Mouse (Mus musculus): ENCODE measurements around the gene Mboat2. TPM values are rescaled to one million over a fixed set of nuclear protein-coding genes. Genes with fewer than 3 reads are reported as not detected.

Mboat2 gene
- total and polyA plus RNA-seq, 3 experiments = 3.8 to 12.3 (median 8.4) TPM

DNA sequence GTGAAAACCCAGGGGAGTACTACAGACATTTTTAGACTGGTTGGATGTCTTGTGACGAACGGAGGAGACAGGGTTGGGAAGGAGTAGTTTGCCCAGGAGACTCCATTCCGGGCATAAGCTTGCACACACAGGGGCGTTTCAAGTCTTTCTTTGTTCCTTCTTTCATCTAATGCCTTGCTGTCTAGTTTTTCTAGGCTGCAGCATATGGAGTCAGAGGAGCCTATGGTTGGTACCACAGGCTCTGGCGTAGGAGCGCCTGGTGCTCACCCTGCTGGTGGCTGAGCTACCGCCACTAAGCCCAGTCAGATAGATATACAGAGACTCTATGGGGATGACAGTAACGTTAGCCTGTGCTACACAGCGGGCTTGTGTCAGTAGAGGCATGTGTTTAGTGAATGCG lies 42.0 kb downstream of the Mboat2 start:
- Histone ChIP-seq H3K4me1 (ENCODE audit: control insufficient read depth, insufficient read depth, low read length) (no peaks in the 10 kb centered on the region), H3K27ac (no peak overlapping the region), H3K4me3 (no peak overlapping the region), H3K9ac (ENCODE audit: low read depth, low read length) (no peak overlapping the region), H3K36me3 (ENCODE audit: control insufficient read depth, insufficient read depth, low read length) (no peaks in the 10 kb centered on the region), H3K79me2 (replicated peaks; ENCODE audit: control insufficient read depth, insufficient read depth, low read length) (peaks cover 2% of the 10 kb centered on the region; the same call in 1 of the 2 replicates), H3K27me3 (ENCODE audit: control insufficient read depth, insufficient read depth, low read length) (no peaks in the 10 kb centered on the region)
- TF ChIP-seq POLR2A (IDR thresholded peaks at IDR 0.05; ENCODE audit: insufficient read depth, low read depth, low read length) = no peak
- TF ChIP-seq EP300 (IDR thresholded peaks at IDR 0.05; ENCODE audit: insufficient read depth, low read depth, low read length) = no peak
- TF ChIP-seq CTCF (IDR thresholded peaks at IDR 0.05) = no peak
- no peak for DNase-seq
- 90% methylated on average over 10 of the region's 10 CpGs for WGBS
- intact Hi-C loops (cut with DNase I) = no loop called here

DNA sequence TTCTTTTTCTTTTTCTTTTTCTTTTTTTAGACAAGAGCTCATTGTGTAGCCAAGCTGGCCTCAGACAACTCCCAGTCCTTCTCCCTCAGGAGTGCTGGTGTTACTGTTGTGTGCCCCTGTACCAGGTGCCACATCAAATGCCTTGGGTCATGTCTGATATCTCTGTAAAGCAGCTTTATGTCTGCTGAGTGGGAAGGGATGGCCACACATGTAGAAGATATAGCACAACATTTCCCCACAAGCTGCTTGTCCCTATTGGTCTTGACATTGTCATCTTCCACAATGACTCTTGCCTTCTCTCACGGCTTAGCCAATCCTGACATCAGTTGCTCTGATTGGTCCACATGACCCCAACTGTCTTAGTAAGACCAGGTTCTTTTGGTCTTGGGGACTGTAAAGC lies 45.2 kb downstream of the Mboat2 start:
- 87% methylated on average over 1 of the region's 1 CpGs for WGBS

GRCm38 (mm10) chr12:24877231-24877630 lies 46.6 kb downstream of the Mboat2 start:
- Histone ChIP-seq H3K27me3 (ENCODE audit: control insufficient read depth, insufficient read depth, low read length) (no peaks in the 10 kb centered on the region), H3K4me3 (no peak overlapping the region), H3K79me2 (replicated peaks; ENCODE audit: control insufficient read depth, insufficient read depth, low read length) (no peaks in the 10 kb centered on the region; the same call in 1 of the 2 replicates), H3K27ac (no peak overlapping the region), H3K4me1 (ENCODE audit: control insufficient read depth, insufficient read depth, low read length) (no peaks in the 10 kb centered on the region), H3K9ac (ENCODE audit: low read depth, low read length) (no peak overlapping the region), H3K36me3 (ENCODE audit: control insufficient read depth, insufficient read depth, low read length) (no peaks in the 10 kb centered on the region)
- no peak for DNase-seq
- 60% methylated on average over 7 of the region's 7 CpGs for WGBS
- intact Hi-C loops (cut with DNase I) = no loop called here
- TF ChIP-seq CTCF (IDR thresholded peaks at IDR 0.05) (no peak), POLR2A (IDR thresholded peaks at IDR 0.05; ENCODE audit: insufficient read depth, low read depth, low read length) (no peak), EP300 (IDR thresholded peaks at IDR 0.05; ENCODE audit: insufficient read depth, low read depth, low read length) (no peak)

More for the DNA sequence above, 45.2 kb downstream of the Mboat2 start:
- no peaks in the 10 kb centered on the region for H3K27me3 ChIP-seq (ENCODE audit: control insufficient read depth, insufficient read depth, low read length)
- TF ChIP-seq CTCF (IDR thresholded peaks at IDR 0.05) = no peak
- TF ChIP-seq POLR2A (IDR thresholded peaks at IDR 0.05; ENCODE audit: insufficient read depth, low read depth, low read length) = no peak
- no peak for TF ChIP-seq EP300 (IDR thresholded peaks at IDR 0.05; ENCODE audit: insufficient read depth, low read depth, low read length)
- no peaks in the 10 kb centered on the region for H3K4me1 ChIP-seq (ENCODE audit: control insufficient read depth, insufficient read depth, low read length)
- H3K9ac ChIP-seq (ENCODE audit: low read depth, low read length) = no peak overlapping the region
- no peaks in the 10 kb centered on the region; the same call in 1 of the 2 replicates for H3K79me2 ChIP-seq (replicated peaks; ENCODE audit: control insufficient read depth, insufficient read depth, low read length)
- intact Hi-C loops (cut with DNase I) = no loop called here
- no peak for DNase-seq
- no peak overlapping the region for H3K4me3 ChIP-seq
- H3K27ac ChIP-seq = no peak overlapping the region
- H3K36me3 ChIP-seq (ENCODE audit: control insufficient read depth, insufficient read depth, low read length) = no peaks in the 10 kb centered on the region

- Histone ChIP-seq H3K36me3 (ENCODE audit: control insufficient read depth, insufficient read depth, low read length) (no peaks in the 10 kb centered on the region), H3K27me3 (ENCODE audit: control insufficient read depth, insufficient read depth, low read length) (no peaks in the 10 kb centered on the region), H3K9ac (ENCODE audit: low read depth, low read length) (no peak overlapping the region), H3K27ac (no peak overlapping the region), H3K79me2 (replicated peaks; ENCODE audit: control insufficient read depth, insufficient read depth, low read length) (no peaks in the 10 kb centered on the region; the same call in 1 of the 2 replicates), H3K4me1 (ENCODE audit: control insufficient read depth, insufficient read depth, low read length) (no peaks in the 10 kb centered on the region), H3K4me3 (no peak overlapping the region)
- no peak for TF ChIP-seq EP300 (IDR thresholded peaks at IDR 0.05; ENCODE audit: insufficient read depth, low read depth, low read length)
- no peak for TF ChIP-seq CTCF (IDR thresholded peaks at IDR 0.05)
- no peak for TF ChIP-seq POLR2A (IDR thresholded peaks at IDR 0.05; ENCODE audit: insufficient read depth, low read depth, low read length)
- no peak for DNase-seq
- WGBS = 94% methylated on average over 6 of the region's 6 CpGs
- intact Hi-C loops (cut with DNase I) = no loop called here
Measured at GRCm38 (mm10) chr12:24878090-24878489, 47.4 kb downstream of the Mboat2 start.

- Histone ChIP-seq H3K36me3 (ENCODE audit: control insufficient read depth, insufficient read depth, low read length) (no peaks in the 10 kb centered on the region), H3K27me3 (ENCODE audit: control insufficient read depth, insufficient read depth, low read length) (no peaks in the 10 kb centered on the region), H3K4me3 (no peak overlapping the region), H3K79me2 (replicated peaks; ENCODE audit: control insufficient read depth, insufficient read depth, low read length) (no peaks in the 10 kb centered on the region), H3K4me1 (ENCODE audit: control insufficient read depth, insufficient read depth, low read length) (no peaks in the 10 kb centered on the region), H3K27ac (no peak overlapping the region), H3K9ac (ENCODE audit: low read depth, low read length) (no peak overlapping the region)
- WGBS = 85% methylated on average over 5 of the region's 5 CpGs
- TF ChIP-seq EP300 (IDR thresholded peaks at IDR 0.05; ENCODE audit: insufficient read depth, low read depth, low read length) (no peak), POLR2A (IDR thresholded peaks at IDR 0.05; ENCODE audit: insufficient read depth, low read depth, low read length) (no peak), CTCF (IDR thresholded peaks at IDR 0.05) (no peak)
- DNase-seq = no peak
- intact Hi-C loops (cut with DNase I) = no loop called here
Measured at GRCm38 (mm10) chr12:24878735-24879362, 48.2 kb downstream of the Mboat2 start.

- Histone ChIP-seq H3K4me3 (no peak overlapping the region), H3K79me2 (replicated peaks; ENCODE audit: control insufficient read depth, insufficient read depth, low read length) (no peaks in the 10 kb centered on the region), H3K4me1 (ENCODE audit: control insufficient read depth, insufficient read depth, low read length) (no peaks in the 10 kb centered on the region), H3K27me3 (ENCODE audit: control insufficient read depth, insufficient read depth, low read length) (no peaks in the 10 kb centered on the region), H3K27ac (no peak overlapping the region), H3K9ac (ENCODE audit: low read depth, low read length) (no peak overlapping the region), H3K36me3 (ENCODE audit: control insufficient read depth, insufficient read depth, low read length) (no peaks in the 10 kb centered on the region)
- no peak for DNase-seq
- no peak for TF ChIP-seq EP300 (IDR thresholded peaks at IDR 0.05; ENCODE audit: insufficient read depth, low read depth, low read length)
- TF ChIP-seq CTCF (IDR thresholded peaks at IDR 0.05) = no peak
- no peak for TF ChIP-seq POLR2A (IDR thresholded peaks at IDR 0.05; ENCODE audit: insufficient read depth, low read depth, low read length)
- intact Hi-C loops (cut with DNase I) = no loop called here
- WGBS = 71% methylated on average over 10 of the region's 10 CpGs
Measured at GRCm38 (mm10) chr12:24879613-24880029, 48.9 kb downstream of the Mboat2 start.
